Mouse (Mus musculus) embryo, embryonic 10.5 days (tissue): ENCODE measurements around the gene Taf3.

Experiments used
- DNase-seq: peaks from one replicate; pipeline ENCODE4 v3.0.0-alpha.2; 2015; ENCODE audit warnings: low spot score

Taf3 gene

GRCm38 (mm10) chr2:10048461-10048860 is at the start of gene Taf3:
Gene Taf3 (minus strand): TSS chr2:10048596.
- DNase-seq: peak; percentile 95

- DNase-seq: no peak
These were observed 46.1 kb upstream of the Taf3 start for GRCm38 (mm10) chr2:10094327-10095100.

- no peak for DNase-seq
These were observed 39.0 kb upstream of the Taf3 start for GRCm38 (mm10) chr2:10087256-10087850.

GRCm38 (mm10) chr2:10082737-10083136 is 34.3 kb upstream of the Taf3 start:
- DNase-seq: no peak

- no peak for DNase-seq
These were observed 33.2 kb upstream of the Taf3 start for GRCm38 (mm10) chr2:10081453-10082080.

GRCm38 (mm10) chr2:10080310-10081010 is 32.1 kb upstream of the Taf3 start, which contains the start of the genes Atp5c1 and Kin:
Gene Atp5c1 (minus strand): TSS chr2:10080510.
Gene Kin (plus strand): TSS chr2:10080593.
- DNase-seq: peak; percentile 98

GRCm38 (mm10) chr2:10079745-10080309 is 31.4 kb upstream of the Taf3 start:
- no peak for DNase-seq

- DNase-seq: no peak
These were observed 28.3 kb upstream of the Taf3 start for GRCm38 (mm10) chr2:10076675-10077074.

- DNase-seq: no peak
These were observed 26.1 kb upstream of the Taf3 start for GRCm38 (mm10) chr2:10074470-10074869.

GRCm38 (mm10) chr2:10071751-10072150 is 23.4 kb upstream of the Taf3 start:
- no peak for DNase-seq

- DNase-seq: no peak
These were observed 10.4 kb upstream of the Taf3 start for GRCm38 (mm10) chr2:10058836-10059235.

- DNase-seq: no peak
These were observed 3.6 kb upstream of the Taf3 start for GRCm38 (mm10) chr2:10051996-10052395.

- no peak for DNase-seq
These were observed 2.5 kb upstream of the Taf3 start for GRCm38 (mm10) chr2:10050878-10051277.

- DNase-seq: no peak
These were observed 1.1 kb upstream of the Taf3 start for GRCm38 (mm10) chr2:10049456-10049855.

GRCm38 (mm10) chr2:10047758-10048436 is 499 bp downstream of the Taf3 start:
- DNase-seq: peak; percentile 67

GRCm38 (mm10) chr2:10034976-10035375 is 13.4 kb downstream of the Taf3 start:
- DNase-seq: no peak

- no peak for DNase-seq
These were observed 14.7 kb downstream of the Taf3 start for GRCm38 (mm10) chr2:10033684-10034083.

GRCm38 (mm10) chr2:10029755-10030154 is 18.6 kb downstream of the Taf3 start:
- no peak for DNase-seq

GRCm38 (mm10) chr2:10024264-10024663 is 24.1 kb downstream of the Taf3 start:
- DNase-seq: no peak

GRCm38 (mm10) chr2:10021296-10021695 is 27.1 kb downstream of the Taf3 start:
- no peak for DNase-seq

GRCm38 (mm10) chr2:10014951-10015635 is 33.3 kb downstream of the Taf3 start:
- DNase-seq: no peak
